Mouse (Mus musculus): ENCODE data around the gene Kcne4. TPM values are rescaled to one million over a fixed set of nuclear protein-coding genes. Genes with fewer than 3 reads are reported as not detected.

Kcne4 gene
- polyA plus RNA-seq, 1 experiment from 2014 or later: 0.10 TPM

DNA sequence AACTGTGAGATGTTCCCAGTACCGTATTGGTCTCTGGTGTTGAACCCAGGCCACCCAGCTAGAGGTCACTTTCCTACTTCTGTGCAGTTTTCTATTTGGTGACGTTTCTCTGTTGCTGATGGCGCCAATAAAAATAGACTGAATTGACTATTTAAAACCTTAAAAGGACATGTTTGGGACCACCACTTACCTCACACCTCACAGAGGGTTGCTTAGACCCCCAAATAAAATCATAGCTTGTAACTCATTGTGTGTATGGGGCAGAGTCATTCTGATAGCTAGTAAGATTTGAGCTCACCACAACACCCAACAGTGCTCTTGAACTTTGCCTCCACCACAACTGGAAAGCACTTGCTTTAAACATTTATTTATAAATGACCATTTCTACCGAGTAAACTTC is 43.0 kb downstream of the Kcne4 start:
- ChIA-PET POLR2A (interaction anchor here (0.6 to 0.7 kb wide), 2 partner anchors 15 to 359 kb away, joined by 3 to 4 read pairs; no protein-coding TSS in a partner anchor), CTCF (no interaction called here)
- in situ Hi-C loops (cut with MboI; ENCODE audit: low pct_unique_long_range_greater_than_20kb): loop anchor here (25.0 kb wide), 1 partner anchor 778 kb away; no protein-coding TSS in a partner anchor
- no peaks in the 10 kb centered on the region for H3K27me3 ChIP-seq
- ATAC-seq: no peak
- no peak for TF ChIP-seq CTCF (IDR thresholded peaks at IDR 0.05)
- no peak for DNase-seq (ENCODE audit: low read depth, low spot score)

GRCm38 (mm10) chr1:78860056-78860455 is 43.5 kb downstream of the Kcne4 start:
- CTCF ChIA-PET: interaction anchor here (0.7 to 1.8 kb wide), 4 partner anchors 16 to 135 kb away, joined by 3 to 7 read pairs (median 4); no protein-coding TSS in a partner anchor
- in situ Hi-C loops (cut with MboI; ENCODE audit: low pct_unique_long_range_greater_than_20kb): loop anchor here (25.0 kb wide), 1 partner anchor 777 kb away; no protein-coding TSS in a partner anchor
- DNase-seq (ENCODE audit: low read depth, low spot score) (peak; percentile 77), ATAC-seq (peak; percentile 93)
- POLR2A ChIA-PET: no interaction called here
- no peak for TF ChIP-seq CTCF (IDR thresholded peaks at IDR 0.05)
- no peaks in the 10 kb centered on the region for H3K27me3 ChIP-seq

DNA sequence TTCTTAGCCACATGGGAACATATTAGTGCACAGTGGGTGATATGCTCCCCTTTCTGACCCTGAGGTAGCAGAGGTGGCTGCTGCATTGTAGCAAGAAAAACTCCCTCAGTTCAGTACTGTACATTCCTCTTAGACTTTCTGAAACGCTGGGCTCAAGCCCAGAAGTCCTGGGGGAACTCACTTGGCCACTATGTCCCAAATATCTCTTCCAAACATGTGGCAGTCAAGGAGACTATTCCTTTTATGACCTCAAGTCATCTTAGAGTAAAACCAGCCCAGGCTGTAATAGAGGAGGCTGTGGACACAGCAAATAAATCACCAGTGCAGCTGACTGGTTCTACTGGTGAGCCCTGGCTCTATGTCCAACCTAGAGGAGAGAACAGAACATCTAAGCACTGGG is 45.7 kb downstream of the Kcne4 start:
- in situ Hi-C loops (cut with MboI; ENCODE audit: low pct_unique_long_range_greater_than_20kb): loop anchor here (25.0 kb wide), 1 partner anchor 775 kb away; no protein-coding TSS in a partner anchor
- no peak for DNase-seq (ENCODE audit: low read depth, low spot score)
- H3K27me3 ChIP-seq: no peaks in the 10 kb centered on the region
- TF ChIP-seq CTCF (IDR thresholded peaks at IDR 0.05): no peak
- no peak for ATAC-seq
- POLR2A ChIA-PET: no interaction called here
- CTCF ChIA-PET: interaction anchor here (0.8 to 1.7 kb wide), 4 partner anchors 10 to 138 kb away, joined by 3 to 5 read pairs (median 4); no protein-coding TSS in a partner anchor

DNA sequence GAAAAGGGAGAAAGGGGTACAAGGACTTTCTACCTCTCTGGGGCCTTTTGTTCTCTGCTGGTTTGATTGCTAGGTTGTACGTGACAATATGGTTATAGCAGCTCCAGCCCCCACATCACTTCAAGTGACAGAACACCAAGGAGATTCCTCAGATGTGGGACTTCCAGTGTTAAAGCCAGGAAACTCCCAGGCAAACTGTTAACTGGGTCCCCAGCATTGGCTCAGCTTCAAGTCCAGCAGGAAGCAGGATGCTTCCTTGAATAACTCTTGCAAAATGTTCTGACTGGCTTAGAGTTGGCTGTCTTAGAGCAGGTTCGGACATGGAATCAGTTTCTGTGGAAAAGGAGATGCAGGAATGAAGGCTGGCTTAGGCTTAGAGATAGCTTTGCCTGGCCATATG is 47.3 kb downstream of the Kcne4 start:
- CTCF ChIA-PET: interaction anchor here (0.7 to 1.7 kb wide), 5 partner anchors 9 to 115 kb away, joined by 3 to 5 read pairs (median 3); no protein-coding TSS in a partner anchor
- in situ Hi-C loops (cut with MboI; ENCODE audit: low pct_unique_long_range_greater_than_20kb): loop anchor here (25.0 kb wide), 1 partner anchor 773 kb away; no protein-coding TSS in a partner anchor
- no peak for ATAC-seq
- H3K27me3 ChIP-seq: no peaks in the 10 kb centered on the region
- POLR2A ChIA-PET: no interaction called here
- TF ChIP-seq CTCF (IDR thresholded peaks at IDR 0.05): no peak
- no peak for DNase-seq (ENCODE audit: low read depth, low spot score)

GRCm38 (mm10) chr1:78864351-78864750 is 47.8 kb downstream of the Kcne4 start:
- ATAC-seq (no peak), DNase-seq (ENCODE audit: low read depth, low spot score) (no peak)
- in situ Hi-C loops (cut with MboI; ENCODE audit: low pct_unique_long_range_greater_than_20kb): loop anchor here (25.0 kb wide), 1 partner anchor 773 kb away; no protein-coding TSS in a partner anchor
- POLR2A ChIA-PET: interaction anchor here (0.6 kb wide), 1 partner anchor 24 kb away, joined by 4 read pairs; no protein-coding TSS in a partner anchor
- TF ChIP-seq CTCF (IDR thresholded peaks at IDR 0.05): no peak
- CTCF ChIA-PET: no interaction called here
- no peaks in the 10 kb centered on the region for H3K27me3 ChIP-seq

- in situ Hi-C loops (cut with MboI; ENCODE audit: low pct_unique_long_range_greater_than_20kb): loop anchor here (25.0 kb wide), 1 partner anchor 772 kb away; no protein-coding TSS in a partner anchor
- POLR2A ChIA-PET: interaction anchor here (0.6 kb wide), 1 partner anchor 24 kb away, joined by 4 read pairs; no protein-coding TSS in a partner anchor
- no peak for ATAC-seq
- TF ChIP-seq CTCF (IDR thresholded peaks at IDR 0.05): no peak
- no peak for DNase-seq (ENCODE audit: low read depth, low spot score)
- H3K27me3 ChIP-seq: no peaks in the 10 kb centered on the region
- CTCF ChIA-PET: no interaction called here
These were observed 48.3 kb downstream of the Kcne4 start for GRCm38 (mm10) chr1:78864799-78865346.

DNA sequence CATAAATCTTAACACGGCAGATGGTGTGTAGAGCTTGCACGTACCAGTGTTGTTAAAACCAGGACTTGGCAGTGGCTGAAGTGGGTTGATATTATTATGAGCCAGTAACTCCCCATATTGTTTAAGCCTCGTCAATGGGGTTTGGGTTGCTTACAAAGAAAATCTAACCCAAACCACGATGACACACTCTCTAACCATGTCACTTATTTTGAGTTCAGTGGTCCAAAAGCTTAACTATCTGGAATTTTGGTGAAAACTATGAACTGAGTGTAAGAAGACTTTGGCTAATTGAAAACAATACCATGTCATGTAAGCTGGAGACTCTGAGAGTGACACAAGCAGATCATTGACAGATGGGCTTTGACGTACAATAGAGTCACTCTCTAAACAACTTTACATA is 49.4 kb downstream of the Kcne4 start:
- POLR2A ChIA-PET: no interaction called here
- no peak for TF ChIP-seq CTCF (IDR thresholded peaks at IDR 0.05)
- in situ Hi-C loops (cut with MboI; ENCODE audit: low pct_unique_long_range_greater_than_20kb): loop anchor here (25.0 kb wide), 1 partner anchor 771 kb away; no protein-coding TSS in a partner anchor
- CTCF ChIA-PET: no interaction called here
- no peak for DNase-seq (ENCODE audit: low read depth, low spot score)
- peak; percentile 47 for ATAC-seq
- no peaks in the 10 kb centered on the region for H3K27me3 ChIP-seq

GRCm38 (mm10) chr1:78866455-78866854 is 49.9 kb downstream of the Kcne4 start:
- no peaks in the 10 kb centered on the region for H3K27me3 ChIP-seq
- ChIA-PET CTCF (no interaction called here), POLR2A (no interaction called here)
- DNase-seq (ENCODE audit: low read depth, low spot score): no peak
- in situ Hi-C loops (cut with MboI; ENCODE audit: low pct_unique_long_range_greater_than_20kb): loop anchor here (25.0 kb wide), 1 partner anchor 771 kb away; no protein-coding TSS in a partner anchor
- TF ChIP-seq CTCF (IDR thresholded peaks at IDR 0.05): no peak
- no peak for ATAC-seq

Other genes starting within 250 kb of the Kcne4 start
- gene Acsl3, start 158.9 kb upstream of the Kcne4 start, polyA plus RNA-seq (2021): 39.9 TPM
- gene Utp14b, start 158.7 kb upstream of the Kcne4 start, polyA plus RNA-seq (2021): 1.5 TPM

Data from Patski (cell line).